Mouse (Mus musculus) cerebellum, adult 11-12 months (tissue): ENCODE data around the gene Sestd1.
A peak's percentile ranks its signal among the peaks of the same experiment; 100 is the strongest.

Experiments used
- DNase-seq: peaks from one replicate; pipeline ENCODE4 v3.0.0; 2022

Gene Sestd1

GRCm38 (mm10) chr2:77280512-77281409 lies at the start of gene Sestd1:
TSS of gene Sestd1 (minus strand) at chr2:77280592.
- peak; percentile 81 for DNase-seq

- DNase-seq: no peak
Observed at GRCm38 (mm10) chr2:77327246-77327645, 46.9 kb upstream of the Sestd1 start.

- DNase-seq: no peak
Observed at GRCm38 (mm10) chr2:77323739-77324138, 43.3 kb upstream of the Sestd1 start.

GRCm38 (mm10) chr2:77323156-77323555 lies 42.8 kb upstream of the Sestd1 start:
- DNase-seq: no peak

- DNase-seq: no peak
Observed at GRCm38 (mm10) chr2:77319196-77319595, 38.8 kb upstream of the Sestd1 start.

GRCm38 (mm10) chr2:77316961-77317360 lies 36.6 kb upstream of the Sestd1 start:
- no peak for DNase-seq

GRCm38 (mm10) chr2:77313846-77314245 lies 33.5 kb upstream of the Sestd1 start:
- DNase-seq: no peak

GRCm38 (mm10) chr2:77312616-77313015 lies 32.2 kb upstream of the Sestd1 start:
- no peak for DNase-seq

- DNase-seq: no peak
Observed at GRCm38 (mm10) chr2:77309313-77309712, 28.9 kb upstream of the Sestd1 start.

- DNase-seq: no peak
Observed at GRCm38 (mm10) chr2:77304494-77304893, 24.1 kb upstream of the Sestd1 start.

- DNase-seq: no peak
Observed at GRCm38 (mm10) chr2:77303716-77304115, 23.3 kb upstream of the Sestd1 start.

GRCm38 (mm10) chr2:77302655-77303348 lies 22.4 kb upstream of the Sestd1 start:
- no peak for DNase-seq

GRCm38 (mm10) chr2:77301687-77302389 lies 21.4 kb upstream of the Sestd1 start:
- no peak for DNase-seq

- DNase-seq: no peak
Observed at GRCm38 (mm10) chr2:77289701-77290100, 9.3 kb upstream of the Sestd1 start.

GRCm38 (mm10) chr2:77286755-77287154 lies 6.4 kb upstream of the Sestd1 start:
- no peak for DNase-seq

- DNase-seq: no peak
Observed at GRCm38 (mm10) chr2:77284281-77284899, 4.0 kb upstream of the Sestd1 start.

GRCm38 (mm10) chr2:77279861-77280511 lies 406 bp downstream of the Sestd1 start:
- DNase-seq: peak; percentile 61

GRCm38 (mm10) chr2:77277272-77277671 lies 3.1 kb downstream of the Sestd1 start:
- DNase-seq: no peak

GRCm38 (mm10) chr2:77275851-77276250 lies 4.5 kb downstream of the Sestd1 start:
- no peak for DNase-seq

GRCm38 (mm10) chr2:77274976-77275641 lies 5.3 kb downstream of the Sestd1 start:
- DNase-seq: no peak

GRCm38 (mm10) chr2:77272953-77273352 lies 7.4 kb downstream of the Sestd1 start:
- DNase-seq: no peak

GRCm38 (mm10) chr2:77270781-77271180 lies 9.6 kb downstream of the Sestd1 start:
- DNase-seq: no peak
